Mouse (Mus musculus): Measurements from ENCODE around the gene Nhlrc2. TPM values are rescaled to one million over a fixed set of nuclear protein-coding genes. Genes with fewer than 3 reads are reported as not detected.
"Not testable (repeated sequence)": the region's sequence is repeated elsewhere in the genome, so short reads cannot be mapped to it uniquely, and the experiment has no call there.

Nhlrc2 gene
- 6.9 TPM for polyA plus RNA-seq (2012; fragmentation: generic; extraction: Trizol)

GRCm38 (mm10) chr19:56548230-56549032 is at the start of gene Nhlrc2:
Gene Nhlrc2, plus strand, starts transcription at chr19:56548261.
- peaks cover 21% of the 10 kb centered on the region for H3K36me3 ChIP-seq (ENCODE audit: control insufficient read depth, insufficient read depth)
- H3K4me2 ChIP-seq (ENCODE audit: low read depth) = peak within 1 kb of the TSS; percentile 94
- peak within 1 kb of the TSS; percentile 98 for H3ac ChIP-seq (ENCODE audit: control insufficient read depth, insufficient read length)
- H3K4me3 ChIP-seq = peak within 1 kb of the TSS; percentile 91
- peak; percentile 91 for TF ChIP-seq POLR2A (IDR thresholded peaks at IDR 0.05; ENCODE audit: insufficient read length, low read depth)
- no peak for TF ChIP-seq MYOD1 (IDR thresholded peaks at IDR 0.05; ENCODE audit: control insufficient read depth in 1 of 3, insufficient read length in 2 of 3, low read depth in 2 of 3)
- TF ChIP-seq MYOG (IDR thresholded peaks at IDR 0.05; ENCODE audit: control insufficient read depth in 1 of 3, insufficient read depth in 1 of 3, insufficient read length in 2 of 3, low read depth in 2 of 3) = peak in 1 of 3 experiments; percentile 3
- TF ChIP-seq POLR2AphosphoS2 (IDR thresholded peaks at IDR 0.05; ENCODE audit: insufficient read length, low read depth) = peak; percentile 81
- H3K79me2 ChIP-seq (ENCODE audit: control insufficient read depth, insufficient read depth) = peaks cover 41% of the 10 kb centered on the region
- no peaks in the 10 kb centered on the region for H3K27me3 ChIP-seq (ENCODE audit: control insufficient read depth, insufficient read depth, insufficient read length)

- H3K27me3 ChIP-seq (ENCODE audit: control insufficient read depth, insufficient read depth, insufficient read length); H3K36me3 ChIP-seq (ENCODE audit: control insufficient read depth, insufficient read depth); H3K4me3 ChIP-seq; H3K4me2 ChIP-seq (ENCODE audit: low read depth); H3ac ChIP-seq (ENCODE audit: control insufficient read depth, insufficient read length); H3K79me2 ChIP-seq (ENCODE audit: control insufficient read depth, insufficient read depth): not testable (repeated sequence)
These were observed 45.0 kb upstream of the Nhlrc2 start for GRCm38 (mm10) chr19:56503069-56503468.

GRCm38 (mm10) chr19:56503525-56503924 is 44.5 kb upstream of the Nhlrc2 start:
- H3K4me2 ChIP-seq (ENCODE audit: low read depth); H3K27me3 ChIP-seq (ENCODE audit: control insufficient read depth, insufficient read depth, insufficient read length); H3K4me3 ChIP-seq; H3K36me3 ChIP-seq (ENCODE audit: control insufficient read depth, insufficient read depth); H3ac ChIP-seq (ENCODE audit: control insufficient read depth, insufficient read length); H3K79me2 ChIP-seq (ENCODE audit: control insufficient read depth, insufficient read depth): not testable (repeated sequence)

- not testable (repeated sequence) for H3K36me3 ChIP-seq (ENCODE audit: control insufficient read depth, insufficient read depth); H3ac ChIP-seq (ENCODE audit: control insufficient read depth, insufficient read length); H3K4me3 ChIP-seq; H3K27me3 ChIP-seq (ENCODE audit: control insufficient read depth, insufficient read depth, insufficient read length); H3K79me2 ChIP-seq (ENCODE audit: control insufficient read depth, insufficient read depth); H3K4me2 ChIP-seq (ENCODE audit: low read depth)
These were observed 36.9 kb upstream of the Nhlrc2 start for GRCm38 (mm10) chr19:56511207-56511606.

- H3K4me3 ChIP-seq; H3ac ChIP-seq (ENCODE audit: control insufficient read depth, insufficient read length); H3K4me2 ChIP-seq (ENCODE audit: low read depth); H3K27me3 ChIP-seq (ENCODE audit: control insufficient read depth, insufficient read depth, insufficient read length); H3K36me3 ChIP-seq (ENCODE audit: control insufficient read depth, insufficient read depth); H3K79me2 ChIP-seq (ENCODE audit: control insufficient read depth, insufficient read depth): not testable (repeated sequence)
These were observed 34.5 kb upstream of the Nhlrc2 start for GRCm38 (mm10) chr19:56513527-56513926.

GRCm38 (mm10) chr19:56519408-56519807 is 28.7 kb upstream of the Nhlrc2 start:
- not testable (repeated sequence) for H3ac ChIP-seq (ENCODE audit: control insufficient read depth, insufficient read length); H3K36me3 ChIP-seq (ENCODE audit: control insufficient read depth, insufficient read depth); H3K27me3 ChIP-seq (ENCODE audit: control insufficient read depth, insufficient read depth, insufficient read length); H3K4me3 ChIP-seq; H3K79me2 ChIP-seq (ENCODE audit: control insufficient read depth, insufficient read depth); H3K4me2 ChIP-seq (ENCODE audit: low read depth)

GRCm38 (mm10) chr19:56530529-56530928 is 17.5 kb upstream of the Nhlrc2 start:
- not testable (repeated sequence) for H3K36me3 ChIP-seq (ENCODE audit: control insufficient read depth, insufficient read depth); H3K4me3 ChIP-seq; H3ac ChIP-seq (ENCODE audit: control insufficient read depth, insufficient read length); H3K4me2 ChIP-seq (ENCODE audit: low read depth); H3K27me3 ChIP-seq (ENCODE audit: control insufficient read depth, insufficient read depth, insufficient read length); H3K79me2 ChIP-seq (ENCODE audit: control insufficient read depth, insufficient read depth)

GRCm38 (mm10) chr19:56531251-56531650 is 16.8 kb upstream of the Nhlrc2 start:
- TF ChIP-seq MYOD1 (IDR thresholded peaks at IDR 0.05; ENCODE audit: control insufficient read depth in 1 of 3, insufficient read length in 2 of 3, low read depth in 2 of 3) (no peak), SRF (IDR thresholded peaks at IDR 0.05; ENCODE audit: control insufficient read depth, insufficient read length, low read depth) (no peak), E2F4 (IDR thresholded peaks at IDR 0.05; ENCODE audit: insufficient read depth) (no peak), TCF3 (IDR thresholded peaks at IDR 0.05; ENCODE audit: insufficient read length, low read depth) (no peak), REST (IDR thresholded peaks at IDR 0.05; ENCODE audit: insufficient read depth, insufficient read length) (no peak), TCF12 (IDR thresholded peaks at IDR 0.05; ENCODE audit: insufficient read depth, poor library complexity, severe bottlenecking) (no peak), CEBPB (IDR thresholded peaks at IDR 0.05; ENCODE audit: insufficient read depth, poor library complexity, severe bottlenecking) (no peak), MYOG (IDR thresholded peaks at IDR 0.05; ENCODE audit: control insufficient read depth in 1 of 3, insufficient read depth in 1 of 3, insufficient read length in 2 of 3, low read depth in 2 of 3) (no peak), USF1 (IDR thresholded peaks at IDR 0.05; ENCODE audit: low read depth) (no peak), POLR2AphosphoS2 (IDR thresholded peaks at IDR 0.05; ENCODE audit: insufficient read length, low read depth) (no peak), MAX (IDR thresholded peaks at IDR 0.05; ENCODE audit: low read depth) (no peak), POLR2A (IDR thresholded peaks at IDR 0.05; ENCODE audit: insufficient read length, low read depth) (no peak)
- H3K79me2 ChIP-seq (ENCODE audit: control insufficient read depth, insufficient read depth) = no peaks in the 10 kb centered on the region
- H3ac ChIP-seq (ENCODE audit: control insufficient read depth, insufficient read length) = no peak overlapping the region
- H3K4me2 ChIP-seq (ENCODE audit: low read depth) = no peak overlapping the region
- no peaks in the 10 kb centered on the region for H3K27me3 ChIP-seq (ENCODE audit: control insufficient read depth, insufficient read depth, insufficient read length)
- H3K36me3 ChIP-seq (ENCODE audit: control insufficient read depth, insufficient read depth) = peaks cover 4% of the 10 kb centered on the region
- H3K4me3 ChIP-seq = no peak overlapping the region
